Mouse (Mus musculus) right cerebral cortex, postnatal 25 days (tissue): Measurements from ENCODE around the gene Zfp362.

ENCODE experiments used
- DNase-seq: peaks from one replicate; pipeline ENCODE4 v3.0.0; 2022

Gene Zfp362

DNA sequence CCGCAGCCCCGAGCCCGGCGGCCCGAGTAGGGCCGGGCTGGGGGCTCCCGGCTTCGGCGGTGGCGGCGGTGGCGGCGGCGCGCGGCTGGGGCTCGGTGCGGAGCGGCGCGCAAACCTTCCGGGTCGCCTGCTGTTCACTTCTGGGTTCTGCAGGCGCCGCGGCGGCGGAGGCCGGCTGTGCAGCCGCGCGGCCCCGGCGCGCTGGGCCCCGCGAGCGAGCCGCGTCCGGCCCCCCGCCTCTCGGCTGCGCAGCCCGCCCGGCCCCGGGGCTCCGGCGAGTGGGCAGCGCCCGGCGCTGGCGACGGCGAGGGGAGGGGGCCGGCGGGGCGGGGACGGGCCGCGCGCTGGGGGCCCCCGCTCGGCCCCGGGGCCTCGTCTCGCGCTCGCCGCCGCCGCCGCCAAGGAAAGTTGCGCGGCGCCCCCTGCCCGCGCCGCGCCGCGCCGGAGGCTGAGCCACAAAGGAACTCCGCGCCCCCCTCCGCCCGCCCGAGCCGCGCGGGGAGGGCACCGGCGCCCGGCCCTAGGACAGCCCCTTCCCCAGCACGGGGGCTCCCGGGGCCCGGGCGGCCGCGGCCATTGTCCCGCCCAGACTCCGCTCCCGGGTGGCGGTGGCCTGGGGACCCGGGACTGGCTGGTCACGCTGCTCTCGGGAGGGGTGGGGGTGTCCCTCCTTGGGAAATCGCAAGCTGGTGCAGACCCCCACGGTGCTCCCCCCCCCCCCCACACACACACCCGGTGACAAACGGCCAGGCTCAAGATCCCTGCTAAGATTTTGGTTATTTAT lies at the start of gene Zfp362:
Gene Zfp362 (minus strand): TSS at position 3 of the 784 bp plus-strand sequence.
- DNase-seq, result peak; percentile 51

- DNase-seq, result no peak
These were observed 49.8 kb upstream of the Zfp362 start for GRCm38 (mm10) chr4:128855613-128856040.

GRCm38 (mm10) chr4:128853117-128853516 lies 47.3 kb upstream of the Zfp362 start:
- DNase-seq, result no peak

- DNase-seq, result no peak
These were observed 46.5 kb upstream of the Zfp362 start for GRCm38 (mm10) chr4:128852266-128852887.

DNA sequence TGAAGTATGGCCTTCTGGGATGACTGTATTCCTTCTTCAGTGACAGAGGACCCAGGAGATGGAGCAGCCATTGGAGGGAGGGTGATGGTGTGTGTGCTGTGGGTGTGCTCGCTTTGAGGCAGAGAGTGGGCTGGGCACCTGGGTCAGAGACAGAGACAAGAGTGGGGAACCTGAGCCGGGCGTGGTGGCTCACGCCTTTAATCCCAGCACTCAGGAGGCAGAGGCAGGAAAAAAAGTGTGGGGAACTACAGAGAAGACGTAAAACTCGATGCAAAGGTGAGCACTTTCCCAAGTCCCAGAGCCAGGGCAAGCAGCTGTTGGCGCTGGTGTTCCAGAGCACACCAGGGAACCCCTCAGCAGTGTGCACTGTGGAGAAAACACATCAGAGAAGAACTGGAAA lies 43.8 kb upstream of the Zfp362 start:
- DNase-seq, result no peak

- DNase-seq, result no peak
These were observed 43.1 kb upstream of the Zfp362 start for GRCm38 (mm10) chr4:128848961-128849360.

- DNase-seq, result no peak
These were observed 39.6 kb upstream of the Zfp362 start for GRCm38 (mm10) chr4:128845367-128845973.

DNA sequence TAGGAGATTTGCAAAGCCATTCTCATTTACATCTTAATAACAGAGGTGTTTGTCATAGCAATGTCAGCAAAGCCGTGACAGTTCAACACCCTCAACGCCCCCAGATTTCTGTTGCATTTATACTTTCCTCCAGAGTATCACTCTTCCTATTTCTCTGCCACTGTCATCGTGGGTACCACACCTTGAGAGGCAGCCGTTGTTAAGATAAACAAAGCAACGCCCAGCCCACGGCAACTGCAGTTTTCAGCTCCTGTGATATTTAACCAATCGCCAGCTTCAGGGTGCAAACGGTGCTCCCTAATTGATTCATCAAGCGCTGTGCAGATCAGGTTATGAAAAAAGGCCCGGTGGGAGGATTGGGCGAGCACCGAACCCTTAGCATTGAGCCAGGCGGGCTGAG lies 38.7 kb upstream of the Zfp362 start:
- no peak for DNase-seq

DNA sequence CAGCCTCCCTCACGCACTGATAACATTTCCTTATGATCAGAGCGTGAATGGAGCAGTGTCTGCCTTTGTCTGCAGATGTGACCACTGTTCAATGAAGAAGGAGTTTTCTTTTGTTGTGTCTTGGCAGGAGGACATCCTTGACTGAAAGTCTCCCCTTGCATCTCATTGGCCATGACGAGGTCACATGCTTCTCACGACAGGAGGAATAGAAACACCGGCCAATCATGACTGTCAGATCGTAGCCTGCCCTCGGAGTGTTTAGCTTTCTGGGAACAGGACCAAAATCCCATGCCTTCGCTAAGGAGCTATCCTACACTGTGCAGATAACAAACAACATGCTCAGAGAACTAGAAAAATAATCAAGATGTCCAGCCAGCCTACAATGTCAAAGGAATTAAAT lies 35.4 kb upstream of the Zfp362 start:
- DNase-seq, result no peak

DNA sequence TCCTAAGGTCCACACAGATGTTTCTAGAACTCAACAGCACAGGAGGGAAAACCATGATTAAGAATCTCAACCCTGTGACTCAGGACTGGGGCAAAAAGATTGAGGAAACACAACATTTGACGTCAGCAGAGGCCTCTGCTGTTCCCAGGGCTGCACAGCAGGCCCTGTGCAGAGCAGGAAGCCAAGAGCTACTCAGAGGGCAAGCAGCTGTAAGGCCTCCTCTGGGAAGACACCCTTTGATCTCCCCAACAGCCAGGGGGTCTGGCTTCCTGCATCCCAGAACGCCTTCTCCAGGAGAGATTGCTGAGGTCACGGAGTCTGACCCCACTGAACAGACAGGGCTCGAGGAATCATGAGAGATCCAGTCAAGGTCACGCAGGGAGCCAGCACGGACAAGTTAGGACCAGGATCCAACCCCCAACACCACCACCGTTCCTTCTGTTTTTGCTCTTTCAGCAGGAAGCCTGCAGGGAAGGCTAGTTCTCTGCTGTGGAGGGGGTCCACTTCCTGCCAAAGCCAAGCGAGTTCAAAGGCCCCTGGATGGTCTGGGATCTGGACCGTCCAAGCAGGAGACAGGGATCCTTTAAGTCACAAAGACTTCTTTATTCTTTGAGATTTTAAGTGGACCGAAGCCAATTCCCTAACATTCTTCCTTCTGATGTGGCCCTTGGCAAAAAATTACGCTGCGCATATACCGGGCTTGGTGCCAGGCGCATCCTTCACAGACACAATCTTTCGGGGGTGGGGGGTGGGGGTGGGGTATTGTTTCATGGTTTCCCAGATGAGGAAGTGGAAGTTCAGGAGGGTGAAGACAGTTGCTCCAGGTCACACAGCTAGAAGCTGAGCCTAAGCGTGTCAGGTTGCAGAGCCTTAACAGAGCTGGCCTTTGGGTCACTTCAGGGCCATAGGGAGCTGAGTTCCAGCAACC lies 34.2 kb upstream of the Zfp362 start:
- no peak for DNase-seq

GRCm38 (mm10) chr4:128838202-128838601 lies 32.4 kb upstream of the Zfp362 start:
- DNase-seq, result no peak

DNA sequence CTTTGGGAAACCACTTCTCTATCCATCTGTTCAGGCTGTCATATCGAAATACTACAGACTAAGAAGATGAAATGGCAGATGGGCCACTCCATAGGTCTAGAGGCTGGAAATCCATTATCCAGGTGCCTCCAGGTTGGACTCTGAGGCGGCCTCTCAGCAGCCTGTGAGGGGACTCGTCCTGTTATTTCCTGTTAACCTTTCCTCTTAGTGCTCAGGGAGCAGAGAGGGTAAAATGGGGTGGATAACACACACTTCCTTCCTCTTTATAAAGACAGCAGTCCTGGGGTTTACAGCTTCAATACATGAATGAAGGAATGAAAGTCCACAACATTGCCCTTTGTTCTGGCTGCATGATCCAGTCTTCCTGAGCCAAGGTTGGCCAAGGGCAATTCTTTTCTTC lies 18.3 kb upstream of the Zfp362 start:
- DNase-seq, result no peak

DNA sequence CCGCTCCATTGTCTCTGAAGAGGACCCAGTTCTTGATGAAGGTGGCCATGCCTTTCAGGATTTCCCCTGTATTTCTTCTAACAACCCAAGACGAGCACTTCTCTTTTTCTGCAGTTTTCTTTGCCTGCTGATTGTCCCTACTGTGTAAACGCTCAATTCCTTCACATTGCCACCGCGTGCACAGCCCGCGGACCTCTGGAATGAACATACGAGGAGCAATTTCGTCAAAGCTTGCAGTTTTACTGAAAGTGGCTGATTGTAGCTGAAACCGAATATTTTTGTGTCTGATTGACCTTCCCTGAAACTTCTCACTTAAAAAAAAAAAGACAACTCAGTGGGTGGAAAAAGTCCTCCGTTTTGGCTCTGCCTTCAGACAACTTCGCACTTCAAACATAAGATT lies 14.7 kb upstream of the Zfp362 start:
- DNase-seq, result no peak

DNA sequence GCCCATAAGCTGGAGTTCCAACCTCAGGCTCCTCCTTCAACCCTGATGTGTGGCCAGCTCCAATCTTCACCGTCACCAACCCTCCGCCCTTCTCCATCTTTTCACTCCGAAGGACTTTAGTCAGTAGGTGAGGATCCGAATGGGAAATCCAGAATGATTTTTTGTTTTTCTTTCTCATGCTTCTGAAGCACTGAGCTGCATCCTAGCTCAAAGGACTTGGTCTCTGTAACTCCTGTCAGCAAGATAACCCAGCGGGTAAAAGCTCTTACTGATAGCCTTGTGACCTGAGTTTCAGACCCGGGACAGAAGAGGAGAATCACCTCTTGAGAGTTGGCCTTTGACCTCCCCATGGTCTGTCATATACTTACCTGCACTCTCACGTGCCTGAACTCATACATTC lies 11.2 kb upstream of the Zfp362 start:
- no peak for DNase-seq

DNA sequence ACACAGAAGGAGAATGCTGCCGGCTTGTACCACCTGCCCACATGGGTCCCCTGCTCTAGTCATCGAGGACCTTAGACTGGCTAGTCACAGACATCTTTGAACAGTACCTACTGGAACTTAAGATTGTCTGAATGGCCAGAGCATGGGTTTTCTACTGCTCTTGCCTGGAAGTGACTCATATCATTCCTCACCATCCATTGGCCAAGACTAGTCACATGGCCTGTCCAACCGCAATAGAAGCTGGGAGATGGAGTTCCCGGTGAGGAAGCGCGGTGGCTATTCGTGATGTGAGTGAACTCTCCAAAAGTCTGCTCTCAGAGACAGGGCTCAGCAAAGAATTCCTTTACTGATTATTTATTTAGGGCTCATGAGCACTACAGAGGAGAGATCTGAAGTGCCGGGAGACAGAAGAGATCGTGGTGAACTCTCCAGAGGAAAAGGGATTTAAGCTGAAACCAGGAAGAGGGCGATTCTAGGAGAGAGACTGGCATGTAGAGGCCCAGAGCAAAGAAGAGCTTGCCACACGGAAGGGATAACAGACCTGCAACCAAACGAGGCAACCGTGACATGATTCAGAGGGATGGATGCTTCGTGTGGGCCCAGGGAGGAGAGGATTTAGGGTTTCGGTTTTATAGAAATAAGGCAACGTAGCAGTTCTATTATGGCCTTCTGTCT lies 5.7 kb upstream of the Zfp362 start:
- DNase-seq, result peak; percentile 86

DNA sequence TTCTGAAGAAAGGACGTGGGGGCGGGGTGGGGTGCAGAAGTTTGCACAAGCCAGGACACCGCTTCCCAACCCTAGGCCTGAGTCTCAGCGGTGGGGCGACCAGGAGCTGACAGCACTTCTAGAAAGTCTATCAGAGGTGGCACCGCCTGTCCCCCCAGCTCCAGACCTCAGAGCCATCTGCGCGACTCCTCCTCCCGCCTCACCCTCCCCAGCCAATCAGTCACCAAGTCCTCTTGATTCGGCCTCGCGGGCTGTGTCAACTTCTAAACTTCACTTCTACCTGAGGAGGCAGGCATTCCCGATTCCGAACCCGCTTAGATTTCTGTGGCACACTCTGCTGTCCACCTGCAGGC lies 958 bp upstream of the Zfp362 start:
- DNase-seq, result no peak

DNA sequence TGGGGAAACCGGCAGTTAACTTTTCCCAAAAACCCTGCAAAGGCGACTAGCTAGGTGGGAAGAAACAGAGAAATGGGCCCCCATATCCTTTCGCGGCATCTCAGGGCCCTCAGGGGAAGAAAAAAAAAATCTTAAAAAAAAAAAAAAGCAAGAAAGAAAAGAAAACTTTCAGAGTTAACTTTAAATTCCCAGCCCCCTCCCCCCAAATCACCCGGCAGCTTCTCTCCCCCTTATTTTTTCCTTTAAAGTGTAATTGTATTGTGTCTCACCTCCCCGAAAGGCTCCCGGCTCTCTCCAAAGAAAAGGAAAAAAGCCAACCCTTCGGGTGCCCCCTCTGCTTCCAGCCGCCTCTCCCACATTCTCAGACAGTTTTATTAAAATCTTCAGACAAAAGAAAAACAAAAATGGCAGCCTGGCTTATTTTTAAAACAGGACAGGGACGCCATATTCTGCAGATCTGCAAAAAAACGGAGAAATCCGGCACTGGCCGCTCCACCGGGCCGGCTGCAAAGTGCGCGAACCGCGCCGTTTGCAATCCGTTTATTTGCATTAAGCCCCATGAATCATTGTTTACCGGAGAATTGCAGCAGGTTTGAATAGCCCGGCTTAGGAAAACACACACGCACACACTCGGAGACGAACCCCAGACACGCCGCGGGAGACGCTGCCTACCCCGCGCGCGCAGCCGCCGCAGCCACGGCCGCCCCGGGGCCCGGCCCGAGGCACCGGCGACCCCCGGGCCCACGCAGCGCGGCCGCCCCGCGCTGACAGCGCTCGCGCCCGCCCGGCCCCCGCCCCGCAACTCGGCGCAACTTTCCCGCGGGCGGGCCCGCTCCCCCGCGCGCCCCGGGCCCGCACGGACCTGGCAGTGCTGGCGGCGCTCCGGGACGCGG lies 449 bp downstream of the Zfp362 start:
- peak; percentile 46 for DNase-seq

- no peak for DNase-seq
These were observed 1.3 kb downstream of the Zfp362 start for GRCm38 (mm10) chr4:128804426-128805149.

GRCm38 (mm10) chr4:128803569-128803968 lies 2.3 kb downstream of the Zfp362 start:
- no peak for DNase-seq

DNA sequence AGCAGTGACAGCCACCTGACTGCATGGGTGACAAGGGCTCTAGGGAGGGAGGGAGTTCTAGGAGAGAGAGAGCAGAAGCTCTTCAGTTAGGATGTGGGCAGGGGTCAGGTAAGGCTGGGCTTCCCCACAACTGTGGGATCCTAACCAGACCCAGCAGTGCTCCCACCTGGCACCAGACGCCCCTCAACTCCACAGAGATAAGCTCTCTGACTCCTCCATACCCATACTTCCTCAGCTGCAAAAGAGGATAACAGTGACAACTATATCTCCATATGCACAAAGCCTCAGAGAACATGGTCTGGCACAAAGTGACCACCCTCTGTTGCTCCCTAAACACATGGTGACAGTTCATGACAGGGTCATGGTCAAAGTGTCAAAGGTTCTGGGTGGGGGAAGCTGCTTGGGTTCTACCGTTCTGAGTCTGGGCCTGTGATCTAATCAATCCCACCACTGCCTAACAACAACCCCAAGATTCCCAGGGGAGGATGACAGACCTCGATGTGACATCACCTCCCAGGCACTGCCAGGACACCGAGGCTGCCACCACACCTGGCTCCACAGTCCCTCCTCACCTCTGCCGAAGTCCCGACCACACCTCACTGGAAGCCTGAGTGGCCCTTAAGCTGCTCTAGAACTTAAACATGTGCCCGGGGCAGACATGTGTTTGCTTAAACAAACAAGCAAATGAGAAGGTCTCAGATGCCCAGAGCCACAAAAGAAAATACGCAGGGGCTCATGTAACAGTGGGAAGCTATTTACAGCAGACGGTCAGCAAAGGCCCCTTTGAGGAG lies 4.0 kb downstream of the Zfp362 start:
- DNase-seq, result no peak
